Mouse (Mus musculus) testis, adult 2 months (tissue): ENCODE results near the gene Prdm15. TPM values are rescaled to one million over a fixed set of nuclear protein-coding genes. Genes with fewer than 3 reads are reported as not detected.

Experiments
- H3K27ac ChIP-seq: fragments of 200-500 bp; 2 replicates; pipeline ENCODE4 v1.5.1; 2012; ENCODE audit warnings: low read depth, low read length; ENCODE audit not compliant: control insufficient read depth, insufficient read depth
- H3K27me3 ChIP-seq: fragments of 200-500 bp; 2 replicates; pipeline ENCODE4 v1.6.1; 2012; ENCODE audit warnings: mild to moderate bottlenecking, low read length, moderate library complexity; ENCODE audit not compliant: control insufficient read depth, insufficient read depth
- H3K36me3 ChIP-seq: fragments of 200-500 bp; 2 replicates; pipeline ENCODE4 v1.6.1; 2012; ENCODE audit warnings: mild to moderate bottlenecking, low read length; ENCODE audit not compliant: control insufficient read depth, insufficient read depth
- H3K4me1 ChIP-seq: fragments of 200-500 bp; 2 replicates; pipeline ENCODE4 v1.6.1; 2012; ENCODE audit warnings: low read length; ENCODE audit not compliant: control insufficient read depth, insufficient read depth
- H3K4me3 ChIP-seq: fragments of 200-500 bp; 2 replicates; pipeline ENCODE4 v1.5.1; 2012; ENCODE audit warnings: low read depth, mild to moderate bottlenecking, low read length, moderate library complexity, mixed read lengths; ENCODE audit not compliant: control insufficient read depth
- CTCF ChIP-seq: fragments of 200-500 bp; IDR thresholded peaks from 2 replicates; pipeline ENCODE4 v1.5.1; 2012; ENCODE audit warnings: low read depth, mild to moderate bottlenecking, inconsistent platforms, low read length, moderate library complexity; ENCODE audit not compliant: control insufficient read depth, insufficient read depth, insufficient replicate concordance
- POLR2A ChIP-seq: fragments of 200-500 bp; IDR thresholded peaks from 2 replicates; pipeline ENCODE4 v1.6.1; 2012; ENCODE audit warnings: low read depth, mild to moderate bottlenecking, inconsistent platforms, low read length, moderate library complexity; ENCODE audit not compliant: control insufficient read depth
- polyA plus RNA-seq: library from polyadenylated mRNA; depleted of rRNA; stranded (reverse); fragments of >200 nt; gene quantifications from 2 replicates; pipeline ENCODE4 v1.2.3, GENCODE M21; 2012; rRNA removed

Prdm15 gene
- polyA plus RNA-seq, 1 experiment, result 5.0 TPM

DNA sequence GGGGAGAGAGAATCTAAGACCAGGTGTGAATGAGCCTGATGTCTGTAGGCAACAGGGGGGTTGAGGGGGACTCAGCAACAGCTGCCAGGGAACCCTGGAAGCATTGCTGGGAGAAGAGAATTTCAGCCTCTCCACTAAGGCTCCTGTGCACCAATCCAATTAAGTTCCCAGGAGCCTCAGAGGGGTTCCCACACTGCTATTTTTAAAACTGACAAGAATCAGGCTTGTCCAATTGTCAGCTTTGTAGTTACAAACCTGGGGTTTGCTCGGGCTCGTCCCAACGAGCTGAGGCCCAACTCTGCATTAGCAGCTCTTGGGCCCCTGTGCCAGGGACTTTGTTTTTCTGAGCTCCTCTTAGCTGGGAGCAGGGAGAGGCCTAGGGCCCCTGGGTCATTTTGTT lies 92.0 kb downstream of the Prdm15 start:
- TF ChIP-seq CTCF (no peak), POLR2A (no peak)
- Histone ChIP-seq H3K27me3 (peaks cover 3% of the 10 kb centered on the region), H3K27ac (no peak overlapping the region), H3K4me3 (no peak overlapping the region), H3K4me1 (peaks cover 13% of the 10 kb centered on the region), H3K36me3 (no peaks in the 10 kb centered on the region)

DNA sequence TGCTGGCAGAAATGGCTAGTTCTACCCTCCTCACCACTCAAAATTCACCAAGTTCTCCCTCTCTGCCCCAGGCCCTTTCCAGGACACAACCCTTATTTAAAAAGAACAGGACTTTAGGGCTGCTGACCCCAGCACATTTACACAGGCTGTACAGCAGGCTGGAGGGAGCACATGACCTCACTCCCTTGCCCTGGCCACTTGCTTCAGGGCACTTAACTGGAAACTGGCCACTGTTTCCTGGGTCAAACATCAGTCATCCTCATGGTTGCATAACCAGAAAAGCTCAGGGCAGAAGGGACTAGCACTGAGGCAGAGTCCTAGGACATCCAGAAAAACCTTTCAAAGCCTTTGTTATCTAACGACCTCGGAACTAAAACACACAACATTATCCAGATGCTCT lies 93.4 kb downstream of the Prdm15 start:
- Histone ChIP-seq H3K4me1 (peaks cover 6% of the 10 kb centered on the region), H3K27me3 (peaks cover 3% of the 10 kb centered on the region; the same call in 1 of the 2 replicates), H3K4me3 (no peak overlapping the region), H3K36me3 (no peaks in the 10 kb centered on the region), H3K27ac (no peak overlapping the region)
- TF ChIP-seq POLR2A, result no peak
- no peak for TF ChIP-seq CTCF

DNA sequence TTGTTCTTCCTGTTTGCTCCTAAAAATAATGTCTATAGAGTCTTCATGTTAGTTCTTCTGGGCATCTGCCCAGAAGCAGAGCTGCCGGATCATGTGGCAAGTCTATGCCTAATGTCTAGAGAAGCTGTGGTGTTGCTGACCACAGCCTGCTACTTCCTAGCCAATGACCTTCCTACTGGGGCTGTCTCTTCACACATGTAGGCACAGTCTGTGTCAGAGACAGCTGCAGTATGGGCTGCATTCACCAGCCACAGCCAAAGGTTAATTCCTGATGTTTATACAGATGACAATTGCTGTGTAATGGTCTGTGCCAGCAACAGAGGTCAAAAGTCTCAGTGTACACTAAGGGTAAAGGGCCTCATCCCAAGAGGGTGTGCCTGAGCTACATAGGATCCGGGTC lies 95.2 kb downstream of the Prdm15 start:
- H3K4me1 ChIP-seq, result no peaks in the 10 kb centered on the region
- H3K27ac ChIP-seq, result no peak overlapping the region
- TF ChIP-seq POLR2A (no peak), CTCF (no peak)
- no peaks in the 10 kb centered on the region for H3K36me3 ChIP-seq
- H3K27me3 ChIP-seq, result no peaks in the 10 kb centered on the region
- H3K4me3 ChIP-seq, result no peak overlapping the region

DNA sequence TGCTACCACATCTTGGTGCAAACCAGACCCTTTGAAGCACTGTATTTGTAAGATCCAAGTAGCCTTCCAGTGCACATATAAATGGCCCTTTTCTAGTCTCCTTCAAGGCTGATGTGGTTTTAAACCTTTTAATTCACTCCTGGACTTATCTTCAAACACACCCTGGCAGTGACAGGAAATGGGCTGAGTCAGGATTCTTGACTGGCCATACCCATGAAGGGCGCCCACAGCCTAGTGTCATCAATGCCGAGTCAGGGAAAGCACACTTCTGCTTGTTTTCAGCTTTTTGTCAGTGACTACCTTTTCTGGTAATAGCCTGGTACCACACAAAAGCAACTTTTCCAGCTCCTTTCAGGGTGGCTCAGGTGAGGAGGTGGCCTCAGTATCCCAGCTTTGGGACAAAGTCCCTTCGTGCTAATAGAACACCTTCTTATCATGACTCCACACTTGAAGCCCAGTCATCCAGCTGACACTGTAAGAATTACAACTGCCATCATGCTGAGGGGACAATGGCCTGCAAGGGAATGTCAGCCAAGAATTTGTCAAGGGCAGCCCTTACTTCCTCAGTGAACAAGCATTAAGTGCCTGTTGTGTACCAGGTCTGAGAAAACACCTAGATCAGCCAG lies 99.2 kb downstream of the Prdm15 start:
- H3K27ac ChIP-seq, result no peak overlapping the region
- no peaks in the 10 kb centered on the region for H3K4me1 ChIP-seq
- no peak for TF ChIP-seq POLR2A
- no peak for TF ChIP-seq CTCF
- H3K4me3 ChIP-seq, result no peak overlapping the region
- no peaks in the 10 kb centered on the region for H3K36me3 ChIP-seq
- H3K27me3 ChIP-seq, result no peaks in the 10 kb centered on the region

DNA sequence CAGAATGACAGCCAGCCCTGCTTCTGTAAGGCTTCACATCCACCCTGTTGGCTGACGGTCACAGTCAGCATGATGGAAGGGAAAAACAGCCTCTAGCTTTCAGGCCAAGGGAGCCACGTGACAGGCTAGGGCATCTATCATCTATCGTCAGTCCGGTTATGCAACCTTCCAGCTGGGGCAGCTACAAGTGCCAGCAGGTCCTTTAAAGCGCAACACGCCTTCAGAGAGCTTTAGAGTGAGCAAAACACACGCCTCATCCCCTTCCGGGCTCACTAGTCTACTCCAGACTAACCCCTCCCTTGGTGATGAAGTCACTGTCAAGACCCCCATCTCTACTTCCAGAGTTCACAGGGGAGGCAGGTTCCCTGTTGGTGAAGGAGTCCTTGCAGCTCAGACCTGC lies 99.8 kb downstream of the Prdm15 start:
- H3K27me3 ChIP-seq, result no peaks in the 10 kb centered on the region
- no peak for TF ChIP-seq CTCF
- no peak for TF ChIP-seq POLR2A
- no peaks in the 10 kb centered on the region for H3K4me1 ChIP-seq
- H3K4me3 ChIP-seq, result no peak overlapping the region
- H3K27ac ChIP-seq, result no peak overlapping the region
- H3K36me3 ChIP-seq, result no peaks in the 10 kb centered on the region

DNA sequence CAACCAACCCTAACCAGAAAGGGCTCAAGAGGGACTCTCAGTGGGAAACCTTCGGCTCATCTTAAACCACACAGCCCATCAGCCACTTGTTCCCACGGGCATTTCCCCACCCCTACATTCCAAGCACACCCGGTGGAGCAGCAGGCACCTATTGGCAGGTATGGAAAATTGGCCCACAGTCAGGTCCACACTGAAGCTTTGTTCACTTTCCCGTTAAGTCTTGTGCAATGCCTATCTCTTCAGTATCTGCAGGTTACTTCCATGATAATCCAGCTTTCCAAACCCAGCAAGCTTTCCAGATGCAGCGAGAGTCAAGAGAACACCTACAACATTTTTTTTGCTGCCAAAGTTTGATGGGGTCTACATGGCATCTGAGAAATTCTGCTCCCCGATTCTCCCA lies 103.2 kb downstream of the Prdm15 start:
- H3K4me3 ChIP-seq, result no peak overlapping the region
- H3K27me3 ChIP-seq, result no peaks in the 10 kb centered on the region
- no peaks in the 10 kb centered on the region for H3K36me3 ChIP-seq
- H3K27ac ChIP-seq, result no peak overlapping the region
- no peaks in the 10 kb centered on the region for H3K4me1 ChIP-seq
- TF ChIP-seq CTCF (no peak), POLR2A (no peak)

Other genes with a start within 250 kb of the Prdm15 start
- 0.63 and 1.2 TPM in 2 replicates for gene Tmprss2, start 240.7 kb downstream of the Prdm15 start, polyA plus RNA-seq
- gene Ripk4, start 88.1 kb downstream of the Prdm15 start, polyA plus RNA-seq, result 1.7 and 1.8 TPM in 2 replicates
- gene C2cd2, start 110.7 kb upstream of the Prdm15 start, polyA plus RNA-seq, result 11.4 and 12.3 TPM in 2 replicates
- gene Zbtb21, start 110.8 kb upstream of the Prdm15 start, polyA plus RNA-seq, result 11.3 and 11.4 TPM in 2 replicates
- 2.3 and 6.2 TPM in 2 replicates for gene B230307C23Rik, start 145.5 kb upstream of the Prdm15 start, polyA plus RNA-seq
- gene A630089N07Rik, start 230.6 kb upstream of the Prdm15 start, polyA plus RNA-seq, result 0.65 and 1.3 TPM in 2 replicates